Mouse (Mus musculus) lung, postnatal 0 days (tissue): ENCODE data around the gene B3galt6.

Experiments
- CTCF ChIP-seq: IDR thresholded peaks from 2 replicates; pipeline ENCODE4 v1.5.1; 2016; ENCODE audit warnings: antibody characterized with exemption, mild to moderate bottlenecking
- EP300 ChIP-seq: IDR thresholded peaks from 2 replicates; pipeline ENCODE4 v1.6.1; 2016; ENCODE audit warnings: antibody characterized with exemption, mild to moderate bottlenecking, control low read depth

DNA sequence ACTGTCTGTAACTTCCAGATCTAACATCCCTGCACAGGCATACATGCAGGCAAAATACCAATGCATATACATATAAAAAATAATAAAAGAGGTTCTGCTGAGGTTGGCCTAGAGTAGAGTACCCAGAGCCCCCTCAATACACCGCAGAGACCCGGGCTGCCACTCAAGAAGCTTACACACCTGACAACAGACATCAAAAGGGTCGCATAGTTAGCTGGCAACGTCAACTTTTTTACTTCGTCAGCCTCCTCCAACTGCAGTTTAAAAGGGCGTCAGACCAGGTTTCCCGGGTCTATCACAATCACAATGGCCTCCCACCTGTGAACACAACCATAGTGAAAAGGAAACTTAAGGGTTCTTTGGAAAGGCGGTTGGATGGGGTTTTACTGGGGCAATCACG, 31.1 kb upstream of the B3galt6 start:
- TF ChIP-seq CTCF (no peak), EP300 (no peak)
